Mouse (Mus musculus) hindbrain, embryonic 12.5 days (tissue): Measurements from ENCODE around the gene Pno1. TPM values are rescaled to one million over a fixed set of nuclear protein-coding genes. Genes with fewer than 3 reads are reported as not detected.

Source experiments
- ATAC-seq: fragments of 200-750 bp; cut with Nextera tagmentation; 2 replicates; pipeline ENCODE4 v1.8.0; 2017; ENCODE audit warnings: moderate TSS enrichment; ENCODE audit not compliant: low FRiP score
- H3K27ac ChIP-seq: fragments of 300-500 bp; sonication (generic); 2 replicates; pipeline ENCODE4 v1.5.1; 2016; ENCODE audit warnings: mild to moderate bottlenecking
- H3K27me3 ChIP-seq: fragments of 300-500 bp; sonication (generic); 2 replicates; pipeline ENCODE4 v1.6.1; 2016; ENCODE audit warnings: mild to moderate bottlenecking
- H3K36me3 ChIP-seq: fragments of 300-500 bp; sonication (generic); 2 replicates; pipeline ENCODE4 v1.6.1; 2016; ENCODE audit warnings: mild to moderate bottlenecking
- H3K4me1 ChIP-seq: fragments of 300-500 bp; sonication (generic); 2 replicates; pipeline ENCODE4 v1.6.1; 2016
- H3K4me2 ChIP-seq: fragments of 300-500 bp; sonication (generic); replicated peaks from 2 replicates; pipeline ENCODE4 v1.6.1; 2016; ENCODE audit warnings: mild to moderate bottlenecking
- H3K4me3 ChIP-seq: fragments of 300-500 bp; sonication (generic); 2 replicates; pipeline ENCODE4 v1.5.1; 2016; ENCODE audit warnings: mild to moderate bottlenecking
- H3K9ac ChIP-seq: fragments of 300-500 bp; sonication (generic); 2 replicates; pipeline ENCODE4 v1.6.1; 2016; ENCODE audit warnings: mild to moderate bottlenecking, moderate library complexity
- H3K9me3 ChIP-seq: fragments of 300-500 bp; sonication (generic); replicated peaks from 2 replicates; pipeline ENCODE4 v1.6.1; 2016; ENCODE audit warnings: mild to moderate bottlenecking
- WGBS: fragments of 180-500 bp; shearing (Covaris S2); methylation state at CpG from one replicate; pipeline ENCODE4 v1.1.7; 2016; 5-methylcytosine and 5-hydroxymethylcytosine counted together
- polyA plus RNA-seq: library from polyadenylated mRNA; unstranded; fragments of >200 nt; fragmentation: Nextera tagmentation; extraction: Ambion mirVana; gene quantifications from 2 replicates; pipeline ENCODE4 v1.2.1, GENCODE M21; 2016

Gene Pno1
- polyA plus RNA-seq, 1 experiment from 2014 or later: 59.9 TPM

DNA sequence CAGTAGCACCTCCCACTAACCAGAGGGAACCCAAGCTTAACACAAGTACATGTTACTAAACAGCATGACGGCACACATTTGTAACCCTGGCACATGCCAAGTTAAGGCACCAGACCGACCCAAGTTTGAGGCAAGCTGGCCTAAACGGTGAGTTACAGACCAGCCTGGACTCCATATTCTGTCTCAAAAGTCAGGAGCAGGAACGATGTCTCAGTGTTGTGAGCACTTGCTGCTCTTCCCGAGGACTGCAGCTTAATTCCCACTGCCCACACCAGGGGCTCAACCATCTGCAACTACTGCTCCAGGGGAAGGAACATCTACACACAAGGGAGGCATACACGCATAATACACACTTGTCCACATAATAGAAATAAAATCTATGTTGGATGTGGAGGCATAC lies 8.9 kb downstream of the Pno1 start:
- H3K27me3 ChIP-seq: no peaks in the 10 kb centered on the region
- no peaks in the 10 kb centered on the region for H3K4me1 ChIP-seq
- no peak overlapping the region for H3K27ac ChIP-seq
- no peak overlapping the region for H3K9ac ChIP-seq
- 92% methylated on average over 6 of the region's 6 CpGs for WGBS
- H3K36me3 ChIP-seq: peaks cover 43% of the 10 kb centered on the region
- ATAC-seq: no peak
- no peaks in the 10 kb centered on the region for H3K9me3 ChIP-seq
- H3K4me2 ChIP-seq: no peak overlapping the region
- H3K4me3 ChIP-seq: no peak overlapping the region

DNA sequence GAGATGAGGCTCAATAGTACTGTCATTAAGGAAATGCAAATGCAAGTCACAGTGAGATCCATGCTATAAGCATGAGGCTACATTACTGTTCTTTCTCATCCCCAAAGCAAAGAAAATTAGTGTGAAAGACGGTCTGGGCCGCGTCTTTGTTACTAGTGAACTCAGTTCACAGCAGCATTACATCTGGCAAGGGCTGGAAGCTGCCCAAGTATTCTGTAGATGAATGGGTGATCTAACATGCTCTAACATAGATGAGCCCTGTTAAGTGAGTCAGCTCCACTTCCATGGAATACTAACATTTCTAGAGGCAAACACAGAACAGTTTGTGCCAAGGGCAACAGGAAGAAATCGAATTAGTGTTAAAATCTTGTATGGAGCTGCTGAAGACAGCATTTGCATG lies 10.4 kb downstream of the Pno1 start:
- Histone ChIP-seq H3K36me3 (peaks cover 50% of the 10 kb centered on the region), H3K9ac (no peak overlapping the region), H3K4me2 (no peak overlapping the region), H3K27me3 (no peaks in the 10 kb centered on the region), H3K27ac (no peak overlapping the region), H3K4me1 (no peaks in the 10 kb centered on the region), H3K4me3 (no peak overlapping the region), H3K9me3 (no peaks in the 10 kb centered on the region)
- 92% methylated on average over 4 of the region's 4 CpGs for WGBS
- ATAC-seq: no peak

DNA sequence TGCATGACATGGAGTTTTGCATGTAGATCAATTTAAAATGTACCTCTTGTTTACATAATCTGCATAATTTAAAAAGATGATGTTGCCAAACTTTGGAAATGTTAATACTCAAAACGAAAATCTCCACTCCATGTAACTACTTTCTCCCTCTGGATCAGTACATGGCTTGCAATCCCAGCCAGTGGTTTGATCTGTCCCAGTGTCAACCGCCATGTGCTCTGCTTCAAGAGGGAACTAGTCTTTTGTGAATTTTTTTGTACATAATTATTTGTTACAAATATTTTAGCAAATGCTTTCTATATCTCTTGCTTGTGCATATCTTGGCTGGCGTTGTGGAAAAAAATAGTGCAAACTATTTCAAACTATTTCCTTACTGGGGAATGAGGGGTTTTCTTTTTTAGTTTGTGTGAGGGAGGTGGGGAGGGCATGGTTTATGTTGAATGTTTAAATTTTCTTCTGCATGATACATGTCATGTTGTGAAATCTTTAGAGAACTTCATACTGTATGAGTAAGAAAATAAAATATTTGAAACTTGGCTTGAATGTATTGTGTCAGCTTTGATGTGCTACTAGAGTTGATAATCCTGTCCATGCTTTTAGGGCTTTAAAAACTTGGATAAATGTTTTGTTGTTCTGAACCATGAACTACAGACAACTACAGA lies 11.4 kb downstream of the Pno1 start:
- WGBS: 95% methylated on average over 3 of the region's 3 CpGs
- no peak overlapping the region for H3K4me3 ChIP-seq
- no peaks in the 10 kb centered on the region for H3K9me3 ChIP-seq
- H3K27me3 ChIP-seq: no peaks in the 10 kb centered on the region
- ATAC-seq: no peak
- no peak overlapping the region for H3K27ac ChIP-seq
- H3K4me2 ChIP-seq: no peak overlapping the region
- H3K36me3 ChIP-seq: peaks cover 58% of the 10 kb centered on the region
- no peak overlapping the region for H3K9ac ChIP-seq
- H3K4me1 ChIP-seq: no peaks in the 10 kb centered on the region

DNA sequence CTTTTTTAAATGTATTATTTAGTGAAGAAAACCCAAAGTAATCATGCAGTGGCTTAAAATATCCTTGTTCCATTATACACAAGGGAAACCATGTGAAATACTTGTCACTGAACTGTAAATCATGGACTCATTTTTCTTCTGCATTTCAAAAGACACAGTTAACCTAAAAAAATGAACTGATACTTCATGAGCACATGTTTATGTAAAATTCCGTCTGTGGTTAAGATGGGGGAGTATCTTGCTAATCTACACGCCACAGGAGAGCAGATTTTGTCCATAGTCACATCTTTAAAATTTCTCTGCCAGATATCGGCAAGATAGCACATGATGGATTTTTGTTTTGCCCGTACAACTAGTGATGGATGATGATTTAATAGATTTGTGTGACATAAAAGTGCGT lies 12.2 kb downstream of the Pno1 start:
- WGBS: 91% methylated on average over 5 of the region's 5 CpGs
- Histone ChIP-seq H3K36me3 (peaks cover 55% of the 10 kb centered on the region), H3K9me3 (no peaks in the 10 kb centered on the region)

DNA sequence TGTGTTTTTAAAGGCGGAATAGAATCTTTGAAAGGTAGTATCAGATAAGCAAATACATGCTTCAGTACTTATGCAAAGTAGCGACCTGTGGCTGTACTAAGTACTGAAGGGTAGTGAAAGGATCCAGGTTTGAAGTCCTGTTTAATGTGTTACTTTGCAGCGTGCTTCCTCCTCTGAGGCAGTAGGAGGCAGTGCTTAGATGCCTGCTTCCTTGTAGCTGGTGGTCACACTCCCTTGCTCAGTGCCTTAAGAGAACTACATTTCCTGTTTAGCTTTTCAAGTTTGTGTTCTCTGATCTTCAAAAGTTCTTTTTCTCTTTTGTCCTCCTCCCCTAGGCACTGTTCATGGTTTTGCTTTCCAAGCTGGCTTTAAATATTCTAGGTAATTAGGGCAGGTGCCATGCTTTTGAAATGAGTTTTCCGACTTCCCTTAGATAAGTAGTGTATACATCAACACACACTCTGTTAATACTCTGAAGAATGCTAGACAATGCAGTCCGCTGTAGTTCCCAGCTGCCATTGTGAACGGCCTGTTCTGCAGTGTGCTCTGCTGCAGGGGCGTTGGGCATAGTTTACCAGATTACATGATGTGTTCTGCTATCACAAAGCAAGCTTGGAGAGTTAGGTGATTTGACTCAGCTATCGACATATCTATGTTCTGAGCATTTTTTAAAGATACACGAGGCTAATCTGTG lies 19.1 kb downstream of the Pno1 start:
- no peak for ATAC-seq
- Histone ChIP-seq H3K9me3 (no peaks in the 10 kb centered on the region), H3K27me3 (no peaks in the 10 kb centered on the region), H3K27ac (no peak overlapping the region), H3K4me1 (no peaks in the 10 kb centered on the region), H3K4me2 (no peak overlapping the region), H3K36me3 (peaks cover 23% of the 10 kb centered on the region), H3K9ac (no peak overlapping the region), H3K4me3 (no peak overlapping the region)
- 82% methylated on average over 9 of the region's 9 CpGs for WGBS

More for the DNA sequence above, 12.2 kb downstream of the Pno1 start:
- H3K27ac ChIP-seq: no peak overlapping the region
- H3K4me3 ChIP-seq: no peak overlapping the region
- no peaks in the 10 kb centered on the region for H3K27me3 ChIP-seq
- H3K9ac ChIP-seq: no peak overlapping the region
- no peak for ATAC-seq
- H3K4me2 ChIP-seq: no peak overlapping the region
- no peaks in the 10 kb centered on the region for H3K4me1 ChIP-seq

- 32% methylated on average over 3 of the region's 3 CpGs for WGBS
- Histone ChIP-seq H3K27me3 (no peaks in the 10 kb centered on the region), H3K36me3 (no peaks in the 10 kb centered on the region), H3K4me2 (no peak overlapping the region), H3K9me3 (no peaks in the 10 kb centered on the region), H3K4me1 (no peaks in the 10 kb centered on the region), H3K27ac (no peak overlapping the region), H3K4me3 (no peak overlapping the region), H3K9ac (no peak overlapping the region)
- ATAC-seq: no peak
These were observed 22.6 kb downstream of the Pno1 start for GRCm38 (mm10) chr11:17188786-17189185.

- Histone ChIP-seq H3K36me3 (no peaks in the 10 kb centered on the region), H3K27me3 (no peaks in the 10 kb centered on the region), H3K27ac (no peak overlapping the region), H3K4me3 (no peak overlapping the region), H3K4me1 (no peaks in the 10 kb centered on the region), H3K9me3 (no peaks in the 10 kb centered on the region), H3K9ac (no peak overlapping the region), H3K4me2 (no peak overlapping the region)
- no peak for ATAC-seq
- WGBS: 84% methylated on average over 3 of the region's 3 CpGs
These were observed 23.7 kb downstream of the Pno1 start for GRCm38 (mm10) chr11:17187649-17188048.

- Histone ChIP-seq H3K4me3 (no peak overlapping the region), H3K9ac (no peak overlapping the region), H3K27ac (no peak overlapping the region), H3K27me3 (no peaks in the 10 kb centered on the region), H3K9me3 (no peaks in the 10 kb centered on the region), H3K36me3 (no peaks in the 10 kb centered on the region), H3K4me2 (no peak overlapping the region), H3K4me1 (peaks cover 4% of the 10 kb centered on the region; the same call in 1 of the 2 replicates)
- no peak for ATAC-seq
- 92% methylated on average over 2 of the region's 2 CpGs for WGBS
These were observed 28.2 kb downstream of the Pno1 start for GRCm38 (mm10) chr11:17183165-17183564.

GRCm38 (mm10) chr11:17181807-17182206 lies 29.6 kb downstream of the Pno1 start, which contains the start of gene Wdr92:
Wdr92 (plus strand) TSS chr11:17182107.
- no peak within 1 kb of the TSS for H3K27ac ChIP-seq
- no peaks in the 10 kb centered on the region for H3K27me3 ChIP-seq
- WGBS: 87% methylated on average over 3 of the region's 3 CpGs

GRCm38 (mm10) chr11:17180753-17181152 lies 30.6 kb downstream of the Pno1 start:
- no peak overlapping the region for H3K9ac ChIP-seq
- no peaks in the 10 kb centered on the region for H3K9me3 ChIP-seq
- no peak overlapping the region for H3K4me3 ChIP-seq
- ATAC-seq: no peak
- H3K4me1 ChIP-seq: peaks cover 4% of the 10 kb centered on the region; the same call in 1 of the 2 replicates
- no peaks in the 10 kb centered on the region for H3K36me3 ChIP-seq
- H3K27me3 ChIP-seq: no peaks in the 10 kb centered on the region
- H3K4me2 ChIP-seq: no peak overlapping the region
- H3K27ac ChIP-seq: no peak overlapping the region
- whole genome bisulfite sequencing: 91% methylated on average over 3 of the region's 3 CpGs

More at GRCm38 (mm10) chr11:17181807-17182206, 29.6 kb downstream of the Pno1 start, which contains the start of gene Wdr92:
- H3K36me3 ChIP-seq: no peaks in the 10 kb centered on the region
- no peak within 1 kb of the TSS for H3K4me3 ChIP-seq
- no peak within 1 kb of the TSS for H3K9ac ChIP-seq
- H3K4me2 ChIP-seq: no peak within 1 kb of the TSS
- H3K9me3 ChIP-seq: no peaks in the 10 kb centered on the region
- no peak for ATAC-seq
- peaks cover 4% of the 10 kb centered on the region; the same call in 1 of the 2 replicates for H3K4me1 ChIP-seq

GRCm38 (mm10) chr11:17176638-17177037 lies 34.7 kb downstream of the Pno1 start:
- H3K9me3 ChIP-seq: 0 out of 2 replicates have a peak, but pooled peaks cover 4% of the 10 kb centered on the region
- peaks cover 5% of the 10 kb centered on the region; the same call in 1 of the 2 replicates for H3K36me3 ChIP-seq
- no peak overlapping the region for H3K4me2 ChIP-seq
- no peak overlapping the region for H3K27ac ChIP-seq
- WGBS: 96% methylated on average over 1 of the region's 1 CpGs
- no peak overlapping the region for H3K4me3 ChIP-seq
- H3K9ac ChIP-seq: no peak overlapping the region
- no peaks in the 10 kb centered on the region for H3K27me3 ChIP-seq
- peaks cover 4% of the 10 kb centered on the region; the same call in 1 of the 2 replicates for H3K4me1 ChIP-seq
- ATAC-seq: no peak

GRCm38 (mm10) chr11:17172300-17172699 lies 39.1 kb downstream of the Pno1 start:
- no peak for ATAC-seq
- no peak overlapping the region for H3K4me3 ChIP-seq
- H3K9ac ChIP-seq: no peak overlapping the region
- H3K9me3 ChIP-seq: 0 out of 2 replicates have a peak, but pooled peaks cover 4% of the 10 kb centered on the region
- WGBS: 96% methylated on average over 4 of the region's 4 CpGs
- H3K27ac ChIP-seq: no peak overlapping the region
- H3K36me3 ChIP-seq: peaks cover 5% of the 10 kb centered on the region; the same call in 1 of the 2 replicates
- no peak overlapping the region for H3K4me2 ChIP-seq
- 0 out of 2 replicates have a peak, but pooled peaks cover 3% of the 10 kb centered on the region for H3K4me1 ChIP-seq
- no peaks in the 10 kb centered on the region for H3K27me3 ChIP-seq
